Mouse (Mus musculus) spleen, postnatal 36 days (tissue): ENCODE measurements around the gene Rab23.

Experiments
- DNase-seq, 2 experiments: peaks; one replicate each; pipeline ENCODE4 v3.0.0; 2022; ENCODE audit warnings: low spot score in 2 of 2, mixed read lengths in 1 of 2

Gene Rab23

GRCm38 (mm10) chr1:33768091-33768787 lies 48.6 kb downstream of the Rab23 start:
- DNase-seq = no peak

DNA sequence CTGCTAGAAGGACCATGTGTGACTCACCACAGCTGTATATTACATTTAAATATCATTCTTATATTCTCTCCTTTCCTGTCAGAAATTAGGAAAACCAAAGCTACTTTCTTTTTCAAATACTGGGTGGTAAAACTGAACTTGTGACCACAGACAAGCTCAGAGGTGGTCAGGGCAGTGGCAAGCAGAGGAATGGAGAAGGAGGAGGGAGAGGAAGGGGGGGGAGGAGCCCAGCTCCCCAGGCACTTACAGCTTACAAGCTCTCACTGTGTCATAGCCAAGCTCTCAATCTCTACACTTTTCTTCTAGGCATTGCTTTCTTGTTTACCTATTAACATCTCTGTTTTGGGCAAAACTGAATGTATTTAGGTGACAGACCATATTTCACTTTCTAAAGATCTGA lies 49.1 kb downstream of the Rab23 start:
- DNase-seq = no peak

GRCm38 (mm10) chr1:33771621-33772020 lies 51.9 kb downstream of the Rab23 start:
- no peak for DNase-seq

DNA sequence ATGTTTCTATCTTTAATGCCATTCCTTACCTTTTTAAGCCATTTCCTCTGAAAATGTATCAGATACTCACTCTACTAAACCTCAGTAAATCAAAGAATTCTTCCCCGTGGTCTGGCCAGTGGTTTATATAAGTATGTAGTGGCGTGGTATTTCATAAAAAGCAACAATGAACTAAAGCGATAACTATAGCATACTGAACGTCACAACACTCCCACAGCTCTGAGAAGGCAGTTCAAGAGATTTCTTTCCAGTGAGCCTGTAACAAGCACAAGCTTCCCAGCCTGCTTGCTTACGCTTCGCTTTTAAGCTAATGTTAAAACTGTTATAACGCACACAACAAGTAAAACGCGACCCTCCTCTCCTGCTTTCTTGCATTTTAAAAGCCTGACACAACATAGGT lies 52.4 kb downstream of the Rab23 start:
- no peak for DNase-seq

GRCm38 (mm10) chr1:33776175-33776611 lies 56.5 kb downstream of the Rab23 start:
- DNase-seq = no peak

DNA sequence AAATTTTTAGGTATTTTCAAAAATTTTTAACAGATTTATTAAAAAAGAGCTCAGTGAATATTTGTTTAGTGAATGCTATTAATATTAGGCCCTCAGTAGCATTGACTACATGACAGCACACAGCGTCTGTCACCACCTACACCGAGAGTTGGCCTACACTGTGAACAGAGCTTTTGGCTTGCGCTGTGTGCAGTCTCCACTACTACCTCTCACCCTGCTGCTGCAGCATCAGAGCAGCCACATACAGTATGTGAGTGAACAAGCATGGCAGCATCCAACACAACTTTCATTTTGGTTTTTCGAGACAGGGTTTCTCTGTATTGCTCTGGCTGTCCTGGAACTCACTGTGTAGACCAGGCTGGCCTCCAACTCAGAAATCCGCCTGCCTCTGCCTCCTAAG lies 64.9 kb downstream of the Rab23 start:
- no peak for DNase-seq

GRCm38 (mm10) chr1:33788072-33788471 lies 68.4 kb downstream of the Rab23 start:
- DNase-seq = no peak

DNA sequence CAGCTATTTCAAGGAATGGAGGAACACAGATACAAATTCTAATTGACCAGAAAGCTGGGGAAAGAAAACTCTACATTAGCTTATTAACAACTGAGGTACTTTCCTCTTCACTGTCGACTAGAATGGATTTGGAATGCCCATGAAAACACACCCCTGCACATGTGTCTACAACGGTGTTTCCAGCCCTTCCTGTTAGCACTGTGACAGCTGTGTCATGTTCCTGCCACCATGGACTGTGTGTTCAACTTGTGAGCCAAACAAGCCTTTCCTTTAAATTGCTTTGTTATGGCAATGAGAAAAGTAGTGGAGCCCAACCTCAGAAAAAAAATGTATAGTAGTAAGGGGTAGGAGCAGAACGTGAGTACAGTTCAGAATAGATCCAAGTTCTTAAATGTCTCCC lies 68.8 kb downstream of the Rab23 start:
- no peak for DNase-seq
